Mouse (Mus musculus) ES-E14 (cell line): ENCODE data around the gene Nfkbie.

ENCODE experiments used
- CHD2 ChIP-seq: IDR thresholded peaks from 2 replicates; pipeline ENCODE4 v1.6.1; 2014; ENCODE audit warnings: mild to moderate bottlenecking, low read depth, low read length, inconsistent platforms
- HCFC1 ChIP-seq: IDR thresholded peaks from 2 replicates; pipeline ENCODE4 v1.6.1; 2012; ENCODE audit warnings: low read length, inconsistent platforms, borderline replicate concordance; ENCODE audit not compliant: insufficient read depth
- MAFK ChIP-seq: IDR thresholded peaks from 2 replicates; pipeline ENCODE4 v1.6.1; 2014; ENCODE audit warnings: mild to moderate bottlenecking, low read depth, low read length, inconsistent platforms; ENCODE audit not compliant: insufficient read depth
- ZC3H11A ChIP-seq: IDR thresholded peaks from 2 replicates; pipeline ENCODE4 v1.6.1; 2012; ENCODE audit warnings: low read depth, mild to moderate bottlenecking, inconsistent platforms, low read length, borderline replicate concordance
- ZNF384 ChIP-seq: IDR thresholded peaks from 2 replicates; pipeline ENCODE4 v1.6.1; 2012; ENCODE audit warnings: low read depth, low read length, inconsistent platforms

DNA sequence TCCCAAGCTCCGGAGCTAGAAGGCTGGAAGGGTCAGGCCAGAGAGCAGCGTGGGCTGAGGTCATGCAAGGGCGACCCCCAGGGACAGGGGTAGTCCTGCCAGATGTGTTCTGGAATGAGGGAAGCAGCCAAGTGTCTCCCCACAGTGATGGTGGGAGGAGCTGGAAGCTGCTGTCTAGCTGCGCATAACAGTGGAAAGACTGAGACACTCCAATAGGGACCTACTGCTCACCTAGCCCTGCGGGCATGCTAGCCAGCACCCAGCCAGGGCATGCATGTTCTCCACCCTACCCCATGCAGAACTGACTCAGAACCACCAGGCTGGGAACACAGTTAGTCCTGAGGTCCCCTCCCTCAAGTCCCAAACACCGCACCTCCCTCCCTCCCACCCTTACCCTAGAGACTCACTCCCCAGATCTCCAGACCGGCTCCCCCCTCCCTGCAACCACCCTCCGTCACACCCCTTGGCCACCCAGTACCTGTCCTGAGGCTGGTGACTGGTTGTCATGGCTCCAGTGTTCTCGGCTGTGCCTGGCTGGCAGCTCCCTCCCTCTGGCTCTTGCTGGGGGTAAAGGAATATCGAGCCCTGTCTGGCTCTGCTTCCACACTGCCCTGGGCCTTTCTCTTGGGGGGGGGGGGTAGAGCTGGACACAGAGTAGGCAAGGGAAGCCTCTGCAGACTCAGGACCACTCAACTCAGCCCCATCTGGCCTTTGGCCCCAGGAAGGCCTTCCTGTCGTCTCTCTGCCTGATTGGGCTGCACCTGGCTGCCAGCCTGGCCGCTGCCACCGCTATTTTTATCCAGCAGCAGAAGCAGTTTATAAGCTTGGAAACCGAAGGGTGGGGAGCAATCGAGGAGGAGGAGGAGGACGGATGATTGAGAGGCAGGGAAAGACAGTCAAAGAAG lies 36.5 kb downstream of the Nfkbie start:
- no peak for TF ChIP-seq MAFK
- no peak for TF ChIP-seq HCFC1
- TF ChIP-seq CHD2 = no peak
- TF ChIP-seq ZC3H11A = no peak
- no peak for TF ChIP-seq ZNF384
